Mouse (Mus musculus) adrenal gland, adult (tissue): Measurements from ENCODE around the gene Kif1a.

Source experiments
- DNase-seq, 2 experiments: peaks; one replicate each; pipeline ENCODE4 v3.0.0; 2022 to 2023; ENCODE audit warnings: low spot score in 1 of 2; ENCODE audit not compliant: inconsistent age in 2 of 2

Gene Kif1a

DNA sequence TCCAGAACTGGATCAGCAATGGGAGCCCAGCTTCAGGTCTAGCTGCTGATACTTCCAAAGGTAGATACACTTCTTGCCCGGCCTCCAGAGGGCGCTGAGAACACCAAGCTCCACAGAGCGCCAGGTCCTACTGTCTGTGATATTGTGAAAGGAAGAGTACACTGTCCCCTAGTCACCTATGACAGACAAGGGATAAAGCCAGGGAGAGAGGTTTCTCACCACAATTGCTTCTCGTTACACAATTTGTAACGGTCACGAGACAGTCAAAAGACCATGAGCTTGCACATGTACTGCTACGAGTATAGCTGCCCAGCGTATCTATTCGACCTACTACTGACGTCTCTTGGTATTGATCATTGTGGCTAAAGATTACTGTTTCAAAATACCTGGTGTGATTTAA lies 72.4 kb downstream of the Kif1a start:
- DNase-seq: no peak

DNA sequence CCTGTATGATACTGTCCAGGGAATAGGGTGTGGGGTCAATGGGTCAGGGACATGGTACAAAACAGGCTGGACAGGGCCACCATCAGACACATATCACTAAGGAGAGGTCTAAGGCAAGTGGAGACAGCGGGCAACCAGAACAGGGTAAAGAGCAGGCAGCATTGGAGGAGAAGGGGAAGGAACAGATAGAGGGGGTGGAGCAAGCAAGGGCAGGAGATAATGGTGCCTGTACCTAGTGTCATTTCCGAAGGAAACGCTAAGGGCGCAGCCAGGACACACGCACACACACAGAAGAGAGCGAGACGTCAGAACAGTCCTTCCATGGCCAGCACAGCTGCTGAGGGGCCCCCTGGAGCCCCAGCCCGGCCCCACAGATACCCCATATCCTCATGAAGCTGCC lies 75.2 kb downstream of the Kif1a start:
- DNase-seq: no peak

DNA sequence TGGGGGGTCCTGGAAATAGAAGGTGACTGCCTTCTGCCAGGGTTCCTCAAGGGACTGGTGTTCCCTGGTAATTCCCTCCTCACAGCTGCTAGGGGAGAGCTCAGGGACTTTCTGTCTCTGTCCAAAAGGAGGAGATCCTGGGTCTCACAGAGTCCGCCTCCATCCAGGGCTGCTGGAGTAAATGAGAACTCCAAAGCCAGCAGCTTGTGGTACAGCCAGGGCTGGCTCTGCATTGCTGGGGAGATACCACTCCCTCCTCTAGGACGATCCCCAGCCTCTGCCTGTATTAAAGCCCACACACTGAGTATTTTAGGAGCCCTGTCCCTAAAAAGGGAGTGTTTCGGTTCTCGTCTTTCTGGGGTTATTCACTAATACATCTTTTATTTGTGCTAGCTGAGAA lies 81.1 kb downstream of the Kif1a start:
- no peak for DNase-seq

DNA sequence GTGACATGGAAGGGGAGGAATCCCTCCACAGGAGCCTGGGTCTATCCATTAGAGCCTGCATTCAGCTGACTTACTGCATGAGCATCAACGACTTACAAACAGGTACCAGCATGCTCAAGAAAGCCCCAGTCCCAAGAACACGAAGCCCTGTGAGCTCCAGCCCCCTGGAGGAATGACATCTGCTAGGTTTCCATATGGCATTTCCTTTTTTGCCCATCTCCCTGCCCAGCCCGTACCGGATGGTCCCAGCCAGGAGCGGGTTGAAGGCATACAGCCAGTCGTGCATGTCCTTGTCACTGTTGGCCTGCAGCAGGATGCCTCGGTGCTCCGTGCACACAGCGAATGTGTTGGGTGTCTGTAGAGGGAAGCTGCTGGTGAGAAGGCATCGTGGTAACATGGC lies 83.0 kb downstream of the Kif1a start:
- no peak for DNase-seq

DNA sequence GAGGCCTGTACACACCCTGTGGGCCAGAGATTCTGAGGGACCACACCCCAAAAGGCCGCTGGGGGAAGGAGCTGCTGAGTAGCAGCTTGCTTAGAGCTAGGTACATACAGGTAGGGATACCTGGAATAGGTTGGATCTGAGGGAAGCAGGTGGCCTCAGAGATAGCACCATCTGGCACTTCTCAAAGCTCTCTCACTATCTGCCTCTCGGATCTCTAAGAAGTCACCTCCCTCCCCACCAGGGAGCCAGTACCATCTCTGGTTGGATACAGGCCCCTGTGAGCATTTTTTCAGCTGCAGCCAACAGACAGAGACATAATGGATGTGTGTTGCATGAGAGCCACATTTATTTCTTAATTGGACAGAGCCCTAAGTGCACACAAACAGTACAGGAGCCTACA lies 86.6 kb downstream of the Kif1a start:
- DNase-seq: no peak

DNA sequence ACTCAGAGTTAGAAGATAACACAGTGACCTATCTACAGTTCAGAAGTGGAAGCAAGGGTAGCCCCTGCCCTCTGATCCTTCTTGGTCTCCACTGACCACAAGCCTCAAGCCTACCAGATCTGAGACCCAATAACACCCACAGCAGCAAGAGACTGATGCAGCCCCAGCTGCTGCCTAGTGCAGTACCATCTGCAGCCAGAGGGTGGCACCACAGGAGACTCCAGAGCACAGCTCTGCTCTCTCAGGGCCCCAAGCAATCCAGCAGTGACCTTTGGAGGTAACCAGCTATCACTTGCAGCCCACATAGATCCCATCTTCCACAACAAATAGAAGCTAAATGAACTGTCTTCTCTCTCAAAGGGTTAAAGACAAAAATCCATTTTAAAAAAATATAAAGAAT lies 87.3 kb downstream of the Kif1a start:
- peak; percentile 80 to 94 for DNase-seq

DNA sequence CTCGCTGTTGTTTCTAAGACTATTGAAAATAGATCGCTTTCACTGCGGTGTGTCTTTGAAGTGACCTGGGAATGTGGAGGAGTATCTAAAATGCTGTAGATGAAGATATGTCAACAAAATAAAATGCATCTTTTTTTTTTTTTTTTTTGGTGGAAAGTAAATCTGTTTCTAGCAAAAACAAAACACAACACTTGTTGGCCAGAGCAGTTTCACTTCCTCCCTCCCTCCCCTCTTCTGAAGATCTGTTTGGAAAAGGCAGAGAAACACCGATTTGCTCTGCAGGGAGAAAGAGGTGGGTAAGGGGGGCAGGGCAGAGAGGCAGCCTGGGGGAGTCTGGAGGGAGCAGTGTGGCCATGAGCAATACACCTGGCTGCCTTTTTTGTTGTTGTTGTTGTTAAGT lies 88.4 kb downstream of the Kif1a start:
- DNase-seq: no peak

DNA sequence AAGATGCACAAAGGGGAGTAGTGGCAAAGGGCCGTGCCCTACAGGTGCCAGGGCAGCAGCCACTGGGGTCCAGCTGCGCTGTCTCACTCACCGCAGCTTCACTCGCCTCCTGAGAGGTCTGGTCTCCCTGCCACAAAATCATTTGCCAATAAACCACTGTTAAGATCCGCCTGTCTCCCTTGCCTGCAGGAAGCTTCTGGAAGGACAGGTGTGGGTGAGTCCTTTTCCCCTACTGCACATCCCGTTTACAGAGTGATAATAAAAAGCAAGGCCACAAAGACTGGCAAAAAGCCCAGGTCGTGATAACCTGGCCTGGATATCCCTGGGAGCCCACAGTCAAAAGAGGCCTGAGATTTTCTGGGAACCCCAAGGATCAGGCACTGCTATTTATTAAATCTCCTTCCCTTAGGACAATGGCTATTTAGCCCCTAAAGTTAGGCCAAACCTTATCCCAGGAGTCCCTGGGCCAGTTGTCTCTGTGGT lies 89.6 kb downstream of the Kif1a start:
- DNase-seq: peak; percentile 50 to 87

DNA sequence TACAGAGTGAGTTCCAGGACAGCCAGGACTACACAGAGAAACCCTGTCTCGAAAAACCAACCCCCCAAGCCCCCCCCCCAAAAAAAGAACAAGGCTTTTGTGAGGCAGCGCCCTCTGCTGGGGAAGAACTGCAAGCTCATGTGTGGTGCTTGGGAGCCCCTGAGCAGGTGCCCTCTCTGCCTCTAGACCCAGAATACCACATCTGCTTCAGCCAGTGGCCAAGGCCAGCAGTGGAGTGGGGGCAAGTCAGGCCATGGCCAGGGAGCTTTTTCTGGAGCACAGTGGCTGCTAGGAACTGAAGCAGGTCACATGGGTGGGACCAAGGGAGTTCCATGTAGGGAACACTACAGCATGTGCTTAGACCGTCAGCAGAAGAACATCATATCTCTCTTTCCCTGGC lies 91.0 kb downstream of the Kif1a start:
- DNase-seq: peak; percentile 50 to 78

DNA sequence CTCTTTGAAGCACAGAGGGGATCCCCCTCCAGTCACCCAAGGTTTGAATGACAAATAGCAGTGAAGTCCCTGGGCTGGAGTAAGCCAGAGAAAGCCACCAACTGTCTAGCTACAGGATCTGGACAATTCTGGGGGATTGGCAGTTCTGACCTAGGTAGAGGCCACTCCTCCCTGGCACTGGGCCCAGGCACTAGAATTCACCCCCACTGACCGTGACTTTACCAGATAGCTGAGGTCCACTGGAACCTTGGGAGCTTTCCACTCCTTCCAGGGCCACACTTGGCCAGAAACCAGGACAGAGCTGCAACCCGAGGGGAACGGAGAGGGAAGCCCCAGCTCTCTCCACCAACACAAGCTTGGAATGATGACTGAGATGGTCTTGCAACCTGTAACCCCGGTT lies 92.6 kb downstream of the Kif1a start:
- peak; percentile 93 to 98 for DNase-seq

DNA sequence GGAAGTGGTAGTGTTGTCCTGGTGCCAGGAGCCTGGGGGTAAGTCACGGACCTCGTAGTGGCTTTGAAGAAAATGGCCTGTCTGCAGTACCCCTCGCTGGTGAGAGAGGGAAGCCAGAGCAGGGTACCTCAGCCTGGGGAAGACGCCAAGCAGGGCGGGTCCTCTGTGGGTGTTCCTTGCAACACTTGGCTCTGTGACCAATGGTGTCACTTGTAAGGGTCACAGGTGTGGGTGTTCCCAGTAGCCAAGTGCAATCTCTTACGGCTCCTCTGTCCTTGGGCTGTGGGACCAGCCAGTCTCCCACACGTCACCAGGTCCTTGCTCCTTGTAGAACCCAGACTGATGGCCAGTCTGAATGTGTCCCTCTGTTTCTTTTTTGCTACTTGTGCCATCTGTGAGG lies 95.7 kb downstream of the Kif1a start, which contains the start of gene Aqp12:
Gene Aqp12 (plus strand): TSS at position 274 of the 400 bp plus-strand sequence.
- DNase-seq: no peak

DNA sequence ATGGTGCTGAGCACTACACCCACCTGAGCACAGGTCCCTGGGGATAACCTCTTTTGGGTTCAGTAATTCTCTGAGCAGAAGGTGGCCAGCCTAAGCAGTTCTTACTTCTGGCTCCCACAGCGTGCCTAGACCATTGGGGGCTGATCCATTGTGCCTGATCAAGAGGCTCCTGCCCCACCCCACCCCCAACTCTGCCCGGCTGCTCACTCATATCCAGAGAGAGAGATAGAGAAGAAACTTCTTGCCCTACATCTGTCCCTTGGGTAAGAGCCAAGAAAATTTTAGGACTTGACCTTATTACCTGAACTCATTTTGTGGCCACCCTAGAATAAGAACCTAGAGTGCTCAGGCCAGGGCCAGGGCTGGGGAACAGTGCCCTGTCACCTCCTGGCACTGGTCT lies 108.9 kb downstream of the Kif1a start:
- DNase-seq: no peak

DNA sequence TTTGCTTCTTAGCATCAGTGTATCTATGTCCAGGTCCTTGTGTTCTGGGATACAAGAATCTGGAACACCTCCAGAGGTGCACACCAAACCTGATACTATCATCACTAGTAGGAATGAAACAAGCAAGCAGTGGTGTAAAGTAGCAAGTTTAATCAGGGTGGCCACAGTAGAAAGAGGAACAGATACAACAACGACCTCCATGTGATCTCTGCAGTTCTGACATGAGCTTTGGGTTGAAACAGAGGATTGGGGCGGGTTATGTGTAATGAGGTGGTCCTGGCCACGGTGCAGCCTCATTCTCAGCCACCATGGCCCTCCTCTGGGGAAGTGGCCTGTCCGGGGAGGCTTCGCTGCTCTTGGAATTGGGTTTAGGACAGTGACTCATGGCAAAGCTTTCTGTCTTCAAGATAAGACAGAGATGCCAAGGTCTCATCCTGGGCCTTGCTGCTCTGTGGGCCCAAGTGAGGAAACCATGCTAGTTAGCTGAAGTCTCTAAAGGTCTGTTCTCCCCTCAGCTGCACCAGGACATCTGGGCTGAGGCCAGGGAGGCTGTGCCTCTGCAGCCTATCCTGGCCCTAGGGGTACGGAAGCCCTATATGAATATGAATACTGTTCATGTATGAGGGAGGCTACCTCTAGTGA lies 109.4 kb downstream of the Kif1a start:
- peak; percentile 77 to 89 for DNase-seq

DNA sequence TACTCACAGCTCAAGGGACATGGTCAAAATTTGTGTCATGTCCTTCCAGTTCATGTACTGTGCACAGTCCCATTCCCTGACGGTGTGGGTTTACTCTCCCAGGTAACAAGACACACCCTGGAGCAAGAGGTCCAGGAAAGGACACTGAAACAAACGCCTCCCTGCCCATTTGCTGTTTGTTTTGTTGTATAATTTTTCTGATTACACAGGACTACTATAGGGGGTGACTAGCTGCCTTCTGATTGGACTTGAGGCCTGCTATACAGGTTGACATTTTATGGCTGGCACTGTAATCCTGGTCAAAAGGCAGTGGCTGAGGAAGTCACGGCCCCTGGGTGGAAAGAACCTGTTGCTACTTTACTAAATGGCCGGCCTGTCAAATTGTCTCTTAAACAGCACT lies 111.9 kb downstream of the Kif1a start:
- peak in 1 of 2 experiments; percentile 2 for DNase-seq

DNA sequence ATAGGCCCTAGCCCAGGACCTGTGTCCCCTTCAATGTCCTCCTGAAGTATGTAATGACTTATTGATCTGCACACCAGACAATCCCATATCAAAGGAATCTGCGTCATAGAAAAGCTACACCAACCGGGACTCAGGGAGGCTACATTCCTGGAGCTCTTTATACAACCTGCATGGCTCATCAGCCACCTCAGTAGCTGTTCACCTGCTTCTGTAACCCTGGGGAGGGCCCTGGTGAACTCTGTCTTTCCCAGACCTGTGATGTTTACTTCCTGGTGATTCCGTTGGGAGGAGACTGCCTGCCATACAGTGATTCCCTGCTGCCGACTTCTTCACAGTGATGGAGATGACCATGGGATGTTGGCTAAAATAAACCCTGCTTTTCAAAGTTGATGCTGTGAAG lies 112.9 kb downstream of the Kif1a start:
- DNase-seq: peak in 1 of 2 experiments; percentile 2

DNA sequence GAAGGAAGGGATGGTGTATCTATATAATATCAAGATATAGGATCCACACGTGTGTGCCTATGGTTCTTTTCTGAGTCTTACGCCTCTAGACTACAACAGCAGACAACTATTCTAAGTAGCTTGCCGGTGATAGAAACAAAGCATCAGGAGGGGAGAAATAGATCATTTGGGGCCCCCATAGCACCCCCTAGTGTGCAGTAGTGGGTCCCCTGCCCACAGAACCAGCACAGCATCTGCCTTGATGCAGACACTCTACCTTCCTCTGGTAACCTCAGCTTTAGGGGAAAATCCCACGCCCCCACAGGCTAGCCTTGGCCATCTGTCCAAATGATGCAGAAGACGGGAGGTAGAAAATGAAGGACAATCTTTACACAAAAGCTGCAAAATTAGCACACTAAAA lies 116.8 kb downstream of the Kif1a start:
- DNase-seq: peak in 1 of 2 experiments; percentile 3

DNA sequence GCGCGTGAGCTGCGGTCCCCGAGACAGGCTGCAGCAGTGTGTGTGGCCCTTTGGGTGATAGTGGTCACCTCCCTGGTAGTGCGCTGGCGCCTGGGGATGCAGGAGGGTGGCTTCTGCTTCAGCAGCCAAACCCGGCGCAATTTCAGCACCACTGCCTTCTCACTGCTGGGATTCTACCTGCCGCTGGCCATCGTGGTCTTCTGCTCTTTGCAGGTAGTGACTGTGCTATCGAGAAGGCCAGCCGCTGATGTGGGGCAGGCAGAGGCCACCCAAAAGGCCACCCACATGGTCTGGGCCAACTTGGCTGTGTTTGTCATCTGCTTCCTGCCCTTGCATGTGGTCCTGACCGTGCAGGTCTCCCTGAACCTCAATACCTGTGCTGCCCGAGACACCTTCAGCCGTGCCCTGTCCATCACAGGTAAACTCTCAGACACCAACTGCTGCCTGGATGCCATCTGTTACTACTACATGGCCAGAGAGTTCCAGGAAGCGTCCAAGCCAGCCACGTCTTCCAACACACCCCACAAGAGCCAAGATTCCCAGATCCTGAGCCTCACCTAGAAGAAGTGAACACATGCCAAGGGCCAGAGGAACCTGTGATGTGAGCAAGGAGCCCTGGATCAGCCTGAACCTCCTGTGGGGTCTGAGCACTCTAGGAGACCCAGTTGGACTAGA lies 118.7 kb downstream of the Kif1a start:
- peak in 1 of 2 experiments; percentile 6 for DNase-seq

DNA sequence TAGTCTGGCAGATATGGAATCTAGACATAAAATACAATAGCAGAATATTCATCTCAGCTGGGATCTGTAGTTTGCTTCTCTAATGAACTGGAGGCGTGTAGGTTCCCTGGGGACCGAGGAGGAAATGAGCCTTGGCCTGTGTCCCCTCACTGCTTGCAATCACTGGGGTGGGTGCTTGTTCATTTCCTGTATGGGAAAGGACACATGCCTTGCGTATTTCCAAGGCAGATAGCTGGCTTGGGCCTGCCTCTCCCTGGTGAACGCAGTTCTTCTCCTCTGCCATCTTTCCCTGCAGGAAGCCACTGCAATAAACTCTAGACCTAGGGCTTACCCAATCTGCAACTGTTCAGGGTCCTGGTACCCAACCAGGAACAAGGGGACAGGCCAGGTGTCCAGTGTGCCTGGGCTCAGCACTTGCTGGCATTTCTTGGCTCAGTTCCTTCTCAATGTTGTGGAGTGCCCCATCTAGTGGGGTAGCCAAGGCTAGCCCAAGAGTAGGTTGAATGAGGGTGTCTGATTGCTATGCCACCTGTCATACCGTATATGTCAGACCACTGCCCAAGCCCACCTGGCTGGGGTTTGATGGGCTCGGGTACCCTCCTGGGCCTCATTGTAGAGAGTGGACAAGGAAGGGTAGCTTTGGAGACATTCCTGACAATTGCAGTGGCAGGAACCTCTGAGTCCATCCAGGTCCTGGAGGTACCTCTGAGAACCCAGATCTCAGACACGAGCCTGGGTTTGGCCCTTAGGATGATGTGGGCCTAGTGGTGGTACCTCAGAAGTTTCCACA lies 120.5 kb downstream of the Kif1a start:
- DNase-seq: peak in 1 of 2 experiments; percentile 55

DNA sequence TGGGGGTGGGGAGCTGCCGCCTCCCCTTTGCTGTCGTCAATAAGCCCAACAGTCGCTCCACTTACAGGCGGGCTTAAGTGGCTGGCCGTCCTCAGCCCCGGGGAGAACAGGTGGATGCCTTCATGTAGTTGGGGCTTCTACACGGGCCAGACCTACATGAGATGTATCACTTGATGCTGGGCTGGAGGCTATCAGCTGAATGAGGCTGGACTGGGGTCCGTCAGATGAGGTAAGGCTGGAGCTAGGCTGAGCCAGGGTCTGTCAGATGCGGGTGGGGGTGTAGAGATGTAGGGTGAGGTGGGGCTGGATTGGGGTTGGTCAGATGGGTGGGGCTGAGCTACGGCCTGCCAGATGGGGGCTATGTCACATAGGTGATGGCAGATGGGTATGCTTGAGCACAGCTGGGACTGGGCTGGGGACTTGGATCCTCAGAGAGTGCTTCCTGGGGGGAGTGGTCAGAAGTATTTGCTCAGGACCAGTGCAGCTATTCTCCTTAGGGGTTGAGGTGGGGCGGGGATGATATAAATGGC lies 122.6 kb downstream of the Kif1a start:
- no peak for DNase-seq

DNA sequence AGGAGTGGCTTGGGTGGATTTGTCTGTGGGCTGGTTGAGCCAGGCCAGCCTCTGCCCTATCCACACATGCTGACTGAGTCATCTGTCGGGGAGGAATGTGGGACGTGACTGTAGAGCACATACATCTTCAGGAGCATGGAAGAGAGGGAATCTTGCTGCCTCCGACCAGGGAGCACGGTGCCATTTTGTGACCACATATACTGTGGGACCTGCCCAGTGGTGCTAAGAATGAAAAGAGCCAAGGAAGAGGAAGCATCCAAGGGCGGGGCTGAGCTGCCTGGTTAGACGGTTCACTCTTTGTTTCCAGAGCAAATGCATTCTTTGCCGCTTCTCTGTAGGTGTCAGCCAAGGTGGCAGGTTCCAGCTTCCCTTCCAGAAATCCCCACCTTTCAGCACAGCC lies 123.1 kb downstream of the Kif1a start:
- DNase-seq: peak in 1 of 2 experiments; percentile 57

DNA sequence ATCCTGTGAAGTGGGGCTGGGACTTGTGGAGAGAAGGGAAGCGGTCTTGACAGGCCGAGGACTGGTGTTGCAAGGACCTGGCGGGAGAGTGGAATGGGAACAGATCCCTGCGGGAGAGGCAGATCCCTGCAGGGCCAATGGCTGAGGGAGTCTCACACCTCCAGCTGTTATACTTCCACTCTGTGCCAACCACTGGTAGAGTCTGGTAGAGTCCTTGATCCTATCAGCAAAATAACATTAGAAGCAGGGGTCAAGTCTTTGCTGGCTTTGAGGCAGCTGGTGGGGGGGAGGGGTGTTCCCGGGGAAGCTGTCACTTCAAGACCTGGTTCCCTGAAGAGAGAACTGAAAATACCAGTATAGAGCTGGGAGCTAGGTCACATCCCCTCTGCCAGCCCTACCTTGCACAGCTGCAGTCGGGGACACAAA lies 125.6 kb downstream of the Kif1a start:
- peak in 1 of 2 experiments; percentile 58 for DNase-seq
